Mouse (Mus musculus) bone marrow macrophage, adult 2 months (primary cell): ENCODE measurements around the gene Zfp458.

Source experiments
- CTCF ChIP-seq: IDR thresholded peaks from 2 replicates; pipeline ENCODE4 v1.5.1; 2012; ENCODE audit warnings: low read depth, mild to moderate bottlenecking, low read length, moderate library complexity
- POLR2A ChIP-seq: IDR thresholded peaks from 2 replicates; pipeline ENCODE4 v1.6.1; 2012; ENCODE audit warnings: mild to moderate bottlenecking, low read depth, low read length, borderline replicate concordance

GRCm38 (mm10) chr13:67268568-67269369, 9.5 kb downstream of the Zfp458 start:
- TF ChIP-seq POLR2A (no peak), CTCF (no peak)
